Mouse (Mus musculus) heart, postnatal 10 days (tissue): ENCODE results near the gene Trib2. TPM values are rescaled to one million over a fixed set of nuclear protein-coding genes. Genes with fewer than 3 reads are reported as not detected.

ENCODE experiments used
- DNase-seq, 2 experiments: peaks; one replicate each; pipeline ENCODE4 v3.0.0; 2021
- intact Hi-C: fragments of 180-260 bp; cut with DNase I; formaldehyde crosslinking; loops from one replicate; pipeline ENCODE4 v1.15.1; 2025
- microRNA-seq, 2 experiments: library from miRNA; unstranded; fragments of <30 nt; microRNA quantifications; one replicate each; pipeline ENCODE4 v1.2.0; 2022
- total RNA-seq, 2 experiments: library from RNA; stranded (reverse); gene quantifications; 2 replicates each; pipeline ENCODE4 v1.2.3; 2021

Gene Trib2
- total RNA-seq, 2 experiments from 2014 or later = 60.4 to 86.6 TPM

DNA sequence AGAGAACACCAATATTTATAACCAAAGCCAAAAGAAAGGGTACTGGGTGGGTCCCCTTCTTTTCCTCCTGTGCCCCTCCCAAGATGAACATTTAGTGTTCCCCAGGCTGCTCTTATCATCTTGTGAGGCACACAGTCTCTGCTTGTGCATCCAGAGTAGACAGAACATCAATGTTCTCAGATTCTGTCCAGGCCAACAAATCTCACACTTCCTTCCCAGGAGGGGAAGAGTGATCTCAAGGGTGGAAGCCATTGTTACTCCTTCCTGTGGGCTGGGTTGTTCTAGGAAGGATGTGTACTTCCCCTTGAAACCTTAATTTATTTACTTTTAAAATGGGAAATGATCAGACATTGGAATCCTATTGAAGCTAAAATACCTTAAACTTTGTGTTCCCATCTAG lies 39.7 kb downstream of the Trib2 start:
- intact Hi-C loops = loop anchor here (5.0 kb wide), 1 partner anchor 55 kb away; no protein-coding TSS in a partner anchor
- no peak for DNase-seq

DNA sequence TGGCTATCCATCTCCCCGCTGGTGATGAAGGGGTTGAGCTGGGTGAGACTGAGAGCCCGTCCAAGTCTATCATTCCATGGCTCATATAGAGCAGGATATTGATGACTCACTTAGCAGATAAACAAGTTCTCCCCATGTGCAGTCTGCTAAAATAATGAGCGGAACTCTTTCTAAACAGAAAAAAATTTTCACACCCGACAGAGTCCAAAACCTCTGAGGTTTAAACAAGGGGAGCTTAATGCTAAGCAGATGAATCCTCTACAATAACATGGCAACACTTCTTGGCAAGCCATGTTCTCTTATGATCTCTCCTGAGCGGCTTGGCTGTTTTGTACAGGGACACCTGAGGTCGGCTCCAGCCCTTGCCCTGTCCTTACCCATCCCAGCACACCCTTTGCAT lies 45.0 kb downstream of the Trib2 start:
- no peak for DNase-seq
- intact Hi-C loops = no loop called here

DNA sequence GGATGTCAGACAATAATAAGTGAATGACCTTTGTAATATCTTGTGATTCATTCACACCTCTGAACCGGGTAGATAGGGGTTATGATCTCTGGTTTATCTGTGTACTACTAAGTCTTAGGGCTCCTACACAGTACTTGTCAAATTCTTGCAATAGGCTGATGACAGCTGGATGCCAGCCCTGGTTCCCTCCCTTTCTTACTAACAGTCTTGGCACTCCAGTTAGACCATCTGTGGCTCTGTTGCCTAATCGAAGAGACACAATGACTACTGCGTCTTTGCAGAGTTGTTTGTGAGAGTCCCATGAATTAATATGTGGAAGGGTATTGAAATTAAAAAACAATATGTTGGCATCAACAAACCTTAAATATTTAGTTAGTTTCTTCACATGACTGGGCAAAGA lies 48.2 kb downstream of the Trib2 start:
- intact Hi-C loops = no loop called here
- no peak for DNase-seq

- peak; percentile 83 to 84 for DNase-seq
- intact Hi-C loops = no loop called here
Observed at GRCm38 (mm10) chr12:15765996-15766395, 50.7 kb downstream of the Trib2 start.

- no peak for DNase-seq
- intact Hi-C loops = no loop called here
Observed at GRCm38 (mm10) chr12:15765238-15765637, 51.5 kb downstream of the Trib2 start.

GRCm38 (mm10) chr12:15761453-15762116 lies 55.1 kb downstream of the Trib2 start:
- intact Hi-C loops = no loop called here
- peak; percentile 32 to 39 for DNase-seq

DNA sequence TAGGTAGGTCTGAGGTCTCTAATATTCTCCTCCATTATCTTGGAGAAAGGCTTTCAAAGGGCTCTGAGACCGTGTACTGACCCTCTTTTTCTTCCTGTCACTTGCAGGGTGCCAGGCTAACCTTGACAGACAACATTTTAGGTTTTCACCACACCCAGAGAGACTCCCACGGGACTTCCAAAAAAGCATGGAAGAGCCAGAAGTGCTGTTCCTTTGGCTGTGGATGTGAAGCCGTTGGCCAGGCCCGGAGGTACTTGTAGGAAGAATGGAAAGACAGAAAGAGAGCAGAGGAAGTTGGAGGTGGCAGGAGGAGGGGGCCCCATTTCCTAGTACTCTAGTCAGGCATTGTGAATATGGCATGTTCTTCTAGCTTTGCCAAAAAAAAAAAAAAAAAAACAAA lies 56.0 kb downstream of the Trib2 start:
- intact Hi-C loops = no loop called here

DNA sequence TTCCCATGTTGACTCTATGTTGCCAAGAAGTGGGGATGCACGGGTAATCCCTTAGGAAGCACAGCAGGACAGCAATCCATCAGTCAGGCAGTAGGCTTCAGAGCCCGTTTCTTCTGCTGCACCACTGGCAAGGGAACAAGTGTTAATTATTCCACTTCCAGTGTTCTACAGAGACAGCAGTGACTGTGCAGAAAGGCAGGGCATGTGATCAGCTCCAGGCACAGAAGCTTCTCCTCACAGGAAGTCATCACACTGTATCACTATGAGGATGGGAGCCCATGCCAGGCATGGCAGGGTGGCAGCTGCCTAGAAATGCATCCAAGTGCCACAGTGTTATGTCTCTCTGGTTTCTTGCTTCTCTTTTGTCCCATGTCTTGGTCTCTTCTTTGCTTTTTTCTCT lies 57.9 kb downstream of the Trib2 start:
- peak in 1 of 2 experiments; percentile 14 for DNase-seq
- intact Hi-C loops = no loop called here

More for the DNA sequence above, 56.0 kb downstream of the Trib2 start:
- no peak for DNase-seq

DNA sequence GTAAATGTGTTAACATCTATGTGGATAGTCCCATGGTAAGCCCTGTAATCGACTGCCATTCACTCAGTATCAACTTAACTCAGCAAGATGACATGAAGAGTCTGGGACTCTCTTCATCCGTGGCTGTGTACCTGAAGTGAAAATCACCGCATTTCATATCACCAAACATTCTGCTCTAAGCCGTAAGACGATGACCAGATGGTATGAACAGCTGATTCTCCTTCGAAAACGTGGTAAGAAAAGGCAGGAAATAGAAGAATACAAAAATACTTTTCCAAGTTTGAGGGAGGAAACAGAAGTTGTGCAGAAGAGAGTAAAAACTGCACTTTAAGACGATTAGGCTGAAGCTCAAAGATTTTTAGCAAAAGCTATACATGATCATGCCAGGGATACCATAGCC lies 59.4 kb downstream of the Trib2 start:
- no peak for DNase-seq
- intact Hi-C loops = no loop called here

DNA sequence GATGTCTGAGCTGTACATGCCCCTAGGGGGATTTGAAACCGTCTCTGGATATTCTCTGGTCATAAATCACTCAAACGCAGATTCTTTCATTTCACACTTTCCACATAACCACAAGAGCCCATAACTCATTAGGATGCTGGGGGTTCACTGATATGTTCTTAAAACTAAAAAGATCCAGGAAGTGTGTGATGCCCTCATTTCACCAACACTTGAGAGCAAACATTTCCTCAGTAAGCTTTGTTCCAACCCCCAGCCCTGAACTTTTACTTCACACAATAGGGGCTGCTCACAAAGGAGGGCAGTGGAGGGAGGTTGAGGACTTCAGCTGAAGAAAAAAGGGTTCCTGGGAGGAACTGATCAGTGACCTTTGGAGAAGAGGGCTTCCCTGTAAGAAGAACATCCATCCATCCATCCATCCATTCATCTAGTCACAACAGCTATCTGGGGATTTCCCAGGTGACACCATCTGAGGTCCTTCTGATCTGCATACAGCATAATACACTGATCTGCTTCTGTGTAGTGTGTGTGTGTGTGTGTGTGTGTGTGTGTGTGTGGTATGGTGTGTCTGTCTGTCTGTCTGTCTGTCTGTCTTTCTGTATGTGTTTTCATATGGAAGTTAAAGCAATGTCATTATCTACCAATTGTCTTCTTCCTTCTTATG lies 61.6 kb downstream of the Trib2 start:
- intact Hi-C loops = no loop called here
- no peak for DNase-seq

- DNase-seq = peak; percentile 49 to 52
- intact Hi-C loops = no loop called here
Observed at GRCm38 (mm10) chr12:15754602-15755001, 62.1 kb downstream of the Trib2 start.

- no peak for DNase-seq
- intact Hi-C loops = no loop called here
Observed at GRCm38 (mm10) chr12:15749646-15750195, 67.0 kb downstream of the Trib2 start.

- intact Hi-C loops = no loop called here
- DNase-seq = peak; percentile 52 to 53
Observed at GRCm38 (mm10) chr12:15745752-15746151, 71.0 kb downstream of the Trib2 start.

Small RNAs within 50 kb of the gene (microRNA-seq; reads per million reads assigned to microRNA genes)
- 0 reads per million in 2 experiments for gene Mir6387
